Mouse (Mus musculus) stomach, postnatal 0 days (tissue): ENCODE data around the gene Olfr1338.

ENCODE experiments used
- CTCF ChIP-seq: IDR thresholded peaks from 2 replicates; pipeline ENCODE4 v1.5.1; 2016; ENCODE audit warnings: antibody characterized with exemption, low read depth, mild to moderate bottlenecking, moderate library complexity
- EP300 ChIP-seq: optimal IDR thresholded peaks from 2 replicates; pipeline ENCODE3; 2016; ENCODE audit warnings: antibody characterized with exemption

DNA sequence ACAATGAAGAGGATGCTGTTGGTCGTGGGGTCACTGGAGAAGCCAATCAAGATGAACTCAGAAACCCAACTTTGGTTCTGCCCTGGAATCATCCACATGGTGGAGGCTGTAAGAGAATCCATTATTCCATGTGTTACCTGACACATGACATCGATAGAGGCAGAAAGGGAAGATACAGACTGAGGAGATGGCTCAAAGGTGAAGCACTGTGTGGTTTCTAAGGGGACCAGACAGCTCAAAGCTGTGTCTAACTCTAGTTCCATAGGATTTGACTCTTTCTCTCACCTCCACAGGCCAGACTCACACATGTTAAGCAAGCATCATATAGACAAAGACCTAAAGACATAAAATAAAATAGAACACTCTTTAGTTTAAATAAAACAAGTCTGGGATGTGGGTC, 23.9 kb upstream of the Olfr1338 start, which contains the start of gene Olfr1337:
- no peak for TF ChIP-seq EP300
- TF ChIP-seq CTCF, result no peak
